Mouse (Mus musculus): Measurements from ENCODE around the gene Pcdh8.

The Pcdh8 gene

DNA sequence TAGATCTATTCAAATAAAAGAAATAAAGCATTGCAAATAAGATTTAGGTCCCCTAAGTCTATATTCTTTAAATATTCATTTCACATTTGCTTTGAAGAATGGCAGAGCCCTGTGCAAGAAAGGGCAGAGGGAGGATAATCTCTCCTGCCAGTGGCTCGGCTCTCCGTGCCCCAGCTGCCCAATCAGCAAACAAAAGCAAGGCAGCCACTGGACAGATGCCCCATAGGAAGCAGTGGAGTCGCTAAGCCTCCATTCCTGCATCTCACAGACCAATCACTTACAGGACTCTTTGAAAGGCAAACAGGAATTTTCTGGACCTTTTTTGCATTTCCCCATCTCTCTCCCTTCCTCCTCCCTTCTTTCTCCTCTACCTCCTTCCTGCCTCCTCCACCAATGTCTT, 17.0 kb downstream of the Pcdh8 start:
- ATAC-seq (ENCODE audit: low TSS enrichment), result no peak

DNA sequence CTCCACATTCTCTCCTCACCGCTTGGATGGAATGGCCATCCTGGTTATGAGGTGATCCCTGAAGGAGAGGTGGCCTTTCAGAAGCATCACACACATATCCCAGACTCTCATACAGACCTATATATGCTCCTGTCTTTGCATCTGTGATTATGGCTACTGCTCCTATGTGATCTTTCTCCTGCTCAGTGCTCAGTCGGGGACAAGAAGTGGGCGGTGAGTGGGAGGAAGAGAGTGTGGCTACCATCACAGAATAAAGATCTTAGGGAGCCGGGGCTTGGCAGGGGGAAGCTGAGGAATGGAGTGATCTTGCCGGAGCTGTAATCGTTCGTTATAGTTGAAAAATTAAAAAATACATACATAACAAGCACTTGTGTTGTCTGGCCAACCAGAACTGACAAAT, 17.4 kb downstream of the Pcdh8 start:
- ATAC-seq (ENCODE audit: low TSS enrichment), result no peak

DNA sequence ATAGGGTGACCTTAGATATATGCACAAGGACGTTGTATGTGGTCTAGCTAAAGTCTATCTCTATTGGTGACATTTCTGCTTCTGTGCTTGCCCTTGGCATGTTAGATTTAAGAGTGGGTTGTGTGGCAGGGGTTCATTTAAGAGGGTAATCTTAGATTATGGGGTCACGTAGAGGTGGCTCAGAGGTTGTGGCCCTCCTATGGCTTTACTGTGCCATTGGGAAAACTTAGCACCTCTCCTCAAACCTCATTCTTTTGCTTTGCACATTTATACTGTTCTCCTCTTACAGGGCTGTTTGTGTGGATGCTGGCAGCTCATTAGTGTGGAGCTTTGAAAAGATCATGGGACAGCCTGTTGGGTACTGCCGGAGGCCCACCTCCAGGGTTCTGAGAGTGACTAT, 30.6 kb downstream of the Pcdh8 start:
- ATAC-seq (ENCODE audit: low TSS enrichment), result no peak

DNA sequence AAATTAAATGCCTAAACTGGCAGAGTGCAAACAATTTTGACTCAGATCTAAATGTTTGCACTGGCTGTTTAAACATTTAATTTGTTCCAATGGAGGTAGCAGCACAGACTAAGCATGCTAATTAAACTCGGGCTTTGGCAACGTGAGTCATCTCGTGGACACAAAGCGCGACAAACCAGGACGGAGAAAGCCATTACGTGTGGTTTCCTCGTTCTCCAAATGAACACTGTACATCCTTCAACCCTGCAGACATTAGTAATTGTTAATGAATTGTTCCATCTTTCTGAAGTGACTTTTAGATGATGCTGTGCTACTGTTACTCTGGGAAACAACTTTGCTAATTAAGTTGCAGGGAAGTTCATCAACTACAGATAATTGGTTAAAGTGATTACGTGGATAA, 32.7 kb downstream of the Pcdh8 start:
- no peak for ATAC-seq (ENCODE audit: low TSS enrichment)

DNA sequence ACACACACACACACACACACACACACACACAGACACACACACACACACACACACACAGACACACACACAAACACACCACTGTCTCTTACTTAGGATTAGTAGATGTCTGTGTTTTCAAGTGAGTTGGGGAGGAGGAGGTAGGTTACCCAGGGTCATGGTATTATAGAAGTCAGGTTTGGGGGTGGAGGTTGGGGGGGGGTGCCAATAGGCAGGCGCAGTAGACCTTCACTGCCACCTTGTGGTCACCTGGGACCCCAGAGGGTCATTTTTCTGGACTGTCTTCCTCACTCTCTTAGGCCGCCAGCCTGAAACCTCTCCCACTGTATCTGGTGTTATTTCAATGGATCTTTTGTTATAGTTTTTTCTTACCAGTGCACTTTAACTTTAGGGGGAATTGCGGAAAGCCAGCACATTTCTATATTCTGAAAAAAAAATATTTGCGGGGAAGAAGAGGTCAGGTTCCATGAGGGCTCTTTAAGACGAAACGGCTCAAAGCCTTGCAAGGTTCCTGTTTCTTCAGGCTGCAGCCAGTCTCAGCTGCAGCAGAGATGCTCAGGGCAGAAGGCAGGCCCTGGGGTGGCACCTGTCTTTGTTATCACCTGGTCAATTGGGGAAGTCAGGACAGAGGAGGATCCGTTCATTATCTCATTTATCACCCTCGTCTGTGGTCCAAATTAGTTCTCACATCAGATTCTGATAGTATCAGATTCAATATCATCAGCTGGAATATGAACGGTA, 33.3 kb downstream of the Pcdh8 start:
- no peak for ATAC-seq (ENCODE audit: low TSS enrichment)

DNA sequence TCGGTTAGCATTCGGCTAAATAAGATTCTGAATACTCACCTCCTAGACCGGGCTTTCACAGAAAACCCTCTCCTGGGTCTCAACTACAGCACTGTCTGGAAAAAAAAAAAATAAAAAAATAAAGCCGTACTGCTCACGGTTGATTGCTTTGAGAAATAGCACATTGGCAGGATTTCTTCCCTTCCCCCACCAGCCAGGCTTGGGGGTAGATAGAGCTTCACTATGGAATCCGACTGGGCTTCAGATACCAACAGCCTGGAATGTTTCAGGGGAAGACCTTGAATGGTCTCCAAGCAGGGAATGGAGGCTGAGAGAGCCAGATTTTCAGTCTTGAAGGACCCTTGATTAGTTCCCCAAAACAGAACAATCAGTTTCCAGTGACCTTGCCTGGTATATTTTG, 34.3 kb downstream of the Pcdh8 start:
- ATAC-seq (ENCODE audit: low TSS enrichment), result no peak

DNA sequence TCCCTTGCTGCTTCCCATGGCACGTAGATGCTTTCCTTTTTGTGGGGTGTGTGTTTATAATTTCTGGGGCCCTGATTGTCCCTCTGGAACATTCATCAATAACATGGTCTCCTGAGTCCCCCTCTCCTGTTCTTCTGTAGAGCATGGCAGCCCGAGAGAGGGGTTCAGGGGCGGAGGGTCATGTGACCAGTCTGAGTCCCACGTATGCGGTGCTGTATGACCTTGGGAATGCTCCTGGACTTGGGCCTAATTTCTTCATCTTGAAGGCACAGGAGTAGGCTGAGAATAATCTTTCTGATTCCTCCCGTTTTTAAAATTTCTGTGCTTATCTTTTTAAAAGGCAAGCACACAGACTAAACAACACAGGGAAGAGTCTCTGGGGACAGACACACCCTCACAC, 37.6 kb downstream of the Pcdh8 start:
- ATAC-seq (ENCODE audit: low TSS enrichment), result no peak

DNA sequence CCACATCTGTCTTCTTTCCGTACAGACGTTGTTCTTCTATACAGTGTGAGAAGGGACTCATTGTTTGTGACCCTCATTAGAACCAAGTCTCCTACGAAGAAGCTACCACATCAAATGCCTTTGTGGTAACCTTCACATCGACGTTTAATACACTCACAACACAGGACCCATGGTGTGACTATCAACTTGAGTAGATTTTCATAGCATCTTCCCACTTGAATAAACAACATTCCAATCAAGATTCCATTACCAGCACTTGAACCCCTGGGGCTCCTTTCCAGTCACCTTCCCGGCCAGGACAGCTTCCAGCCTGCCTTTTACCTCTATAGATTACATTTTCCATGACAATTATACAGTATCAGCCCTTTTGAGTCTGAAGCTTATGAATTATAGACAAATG, 42.3 kb downstream of the Pcdh8 start:
- ATAC-seq (ENCODE audit: low TSS enrichment), result no peak

DNA sequence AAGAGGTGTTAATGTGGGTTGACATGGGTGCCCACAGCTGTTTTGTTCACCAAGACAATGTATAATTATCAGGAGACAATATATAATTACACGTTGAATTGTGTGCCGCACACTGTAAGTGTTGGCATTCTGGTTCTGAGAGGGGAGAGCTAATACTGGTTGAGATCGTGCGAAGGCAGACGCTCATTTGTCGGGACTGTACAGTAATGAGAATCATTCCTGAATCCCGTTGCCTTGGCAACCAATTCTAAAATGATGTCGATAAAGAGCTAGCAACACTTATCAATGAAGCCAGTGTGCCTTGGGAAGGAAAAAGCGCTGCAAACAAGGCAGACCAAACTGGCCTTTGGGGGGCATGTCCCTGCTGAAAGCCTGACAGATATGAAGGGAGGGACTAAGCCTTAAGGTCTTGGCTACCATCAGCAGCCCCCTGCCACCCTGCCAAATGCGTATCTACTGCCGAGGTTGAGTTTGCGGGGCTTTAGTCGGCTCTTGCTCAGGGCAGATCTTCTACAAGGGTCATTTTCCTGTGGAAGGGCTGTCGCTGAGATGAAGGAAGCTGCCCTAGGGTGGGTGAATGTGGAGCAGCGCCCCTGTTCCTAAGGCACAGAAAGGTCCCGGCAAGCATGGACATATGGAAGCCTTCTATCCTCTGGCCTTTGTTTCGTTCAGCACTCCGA, 47.0 kb downstream of the Pcdh8 start:
- peak; percentile 77 for ATAC-seq (ENCODE audit: low TSS enrichment)

DNA sequence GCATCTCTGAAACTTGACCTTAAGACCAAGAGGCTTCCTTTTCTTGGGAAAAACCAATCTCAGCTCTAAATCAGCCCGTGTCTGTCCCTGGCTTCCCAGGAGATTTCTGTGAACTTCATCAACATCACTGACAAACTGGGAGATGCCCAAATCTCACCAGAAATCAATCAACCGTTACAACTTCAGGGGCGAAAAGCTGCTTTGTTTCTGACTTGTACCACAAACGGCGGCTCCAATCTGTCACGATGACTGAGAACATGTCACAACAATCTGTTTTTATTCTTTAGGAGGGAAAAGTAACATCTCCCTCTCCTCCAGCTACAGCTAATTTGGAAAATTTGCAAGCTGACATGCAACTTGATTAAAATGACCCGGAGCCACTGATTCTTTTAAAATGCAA, 48.9 kb downstream of the Pcdh8 start:
- no peak for ATAC-seq (ENCODE audit: low TSS enrichment)
